Mouse (Mus musculus): ENCODE data around the gene Ndufb6.
"Not testable (repeated sequence)": the region's sequence is repeated elsewhere in the genome, so short reads cannot be mapped to it uniquely, and the experiment has no call there.

Ndufb6 gene

DNA sequence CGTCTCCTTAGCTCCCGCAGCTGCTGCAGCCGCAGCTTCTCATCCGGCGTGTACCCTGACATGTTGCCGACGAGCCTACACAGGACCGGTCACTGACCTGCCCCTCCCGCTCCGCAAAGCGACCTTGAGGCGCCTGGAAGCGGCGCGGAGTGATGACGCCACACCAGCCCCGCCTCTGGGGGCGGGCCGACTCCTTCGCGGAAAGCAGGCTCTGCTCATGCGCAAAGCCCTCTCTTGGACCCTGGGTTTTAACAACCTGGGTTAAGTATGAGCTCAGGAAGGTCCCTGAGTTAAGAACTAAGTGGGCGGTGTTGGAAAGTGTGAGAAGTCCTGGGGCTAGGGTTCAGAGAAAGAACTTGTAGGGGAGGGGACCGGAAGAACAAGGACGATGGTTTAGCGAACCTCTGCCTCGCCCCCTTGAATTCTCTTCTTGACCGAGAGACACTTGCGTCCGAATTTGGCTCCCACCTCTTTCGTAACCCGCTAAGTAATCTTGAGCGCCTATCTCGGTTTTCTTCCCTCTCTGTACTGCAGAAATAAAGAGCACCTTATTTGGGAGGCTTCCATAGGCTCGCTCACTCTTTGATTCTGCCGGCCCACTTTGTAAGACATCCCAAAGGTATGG is at the start of gene Ndufb6:
Ndufb6 (minus strand) TSS at position 146 of the 625 bp plus-strand sequence.
- peak; percentile 94 for DNase-seq (ENCODE audit: extremely low spot score, low read depth, low spot score)

DNA sequence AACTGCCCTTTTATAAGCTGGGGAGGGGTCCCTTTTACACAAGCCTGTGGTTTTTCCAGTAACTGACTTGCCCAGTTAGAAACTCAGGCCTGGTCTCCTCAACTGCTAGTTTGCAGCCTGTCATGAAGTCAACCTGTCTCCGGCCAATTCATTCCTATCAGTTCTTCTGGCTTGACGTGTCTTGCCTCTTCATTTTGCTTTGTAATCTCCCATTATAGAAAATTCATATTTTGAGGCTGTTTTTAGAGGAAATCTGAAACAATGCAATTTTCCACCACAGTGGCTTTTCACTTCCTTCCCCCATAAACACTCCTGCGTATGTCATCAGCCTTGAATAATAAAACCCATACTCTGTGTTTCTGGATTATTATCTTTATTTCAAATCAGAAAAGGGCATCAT is 47.9 kb upstream of the Ndufb6 start:
- no peak for DNase-seq (ENCODE audit: extremely low spot score, low read depth, low spot score)

DNA sequence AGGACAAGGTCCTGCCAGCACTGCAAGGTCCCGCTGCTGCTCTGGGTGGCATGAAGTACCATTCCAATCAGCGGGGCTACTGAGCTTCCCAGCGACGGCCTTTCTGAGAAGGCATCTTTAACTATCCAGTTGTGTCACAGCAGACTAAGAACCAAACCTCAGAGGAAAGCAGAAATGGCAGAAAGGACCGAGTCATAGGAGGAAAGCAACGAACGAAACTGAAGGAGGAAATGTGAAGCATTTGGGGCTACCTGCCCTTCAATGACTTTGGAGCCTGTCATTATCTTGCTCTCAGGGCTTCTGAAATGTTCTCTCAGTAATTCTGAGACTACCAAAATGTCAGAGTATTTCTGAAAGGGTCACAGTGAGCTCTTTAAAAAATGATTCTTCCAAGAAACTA is 45.4 kb upstream of the Ndufb6 start:
- no peak for DNase-seq (ENCODE audit: extremely low spot score, low read depth, low spot score)

DNA sequence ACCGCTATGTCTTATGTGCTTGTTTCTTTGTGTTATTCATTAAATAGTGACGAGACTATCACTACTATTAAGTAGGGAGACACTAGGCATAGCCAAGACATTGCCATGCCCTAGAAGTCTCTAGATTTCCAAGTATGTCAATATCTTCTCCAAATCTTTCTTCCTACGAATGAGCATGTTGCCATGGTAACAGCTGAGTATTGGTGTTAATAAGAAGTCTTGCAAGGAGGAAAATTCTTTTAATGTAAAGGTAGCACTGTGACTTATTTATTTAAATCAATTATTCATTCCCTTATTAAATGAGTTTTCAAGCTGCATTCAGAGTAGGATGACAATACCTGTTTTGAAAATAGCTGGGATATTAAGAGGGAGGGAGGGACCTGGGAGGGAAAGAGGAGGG is 38.2 kb upstream of the Ndufb6 start:
- DNase-seq (ENCODE audit: extremely low spot score, low read depth, low spot score) = no peak

DNA sequence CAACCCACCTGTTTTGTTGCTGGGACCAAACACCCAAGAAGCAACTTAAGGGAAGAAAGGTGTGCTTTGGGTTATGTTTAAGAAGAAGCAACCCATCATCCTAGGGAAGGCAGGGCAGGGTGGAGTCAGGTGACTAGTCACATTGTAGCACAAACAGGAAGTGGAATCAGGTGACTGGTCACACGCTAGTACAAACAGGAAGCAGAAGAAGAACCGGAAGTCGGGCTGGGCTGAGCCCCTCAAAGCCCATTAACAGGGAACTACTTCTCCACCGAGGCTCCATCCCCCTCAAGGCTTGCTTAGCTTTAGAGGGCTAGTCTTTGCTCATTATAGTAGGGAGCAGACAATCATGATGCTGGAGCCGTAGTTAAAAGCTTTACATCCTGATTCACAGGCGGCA is 33.8 kb upstream of the Ndufb6 start:
- DNase-seq (ENCODE audit: extremely low spot score, low read depth, low spot score) = no peak

DNA sequence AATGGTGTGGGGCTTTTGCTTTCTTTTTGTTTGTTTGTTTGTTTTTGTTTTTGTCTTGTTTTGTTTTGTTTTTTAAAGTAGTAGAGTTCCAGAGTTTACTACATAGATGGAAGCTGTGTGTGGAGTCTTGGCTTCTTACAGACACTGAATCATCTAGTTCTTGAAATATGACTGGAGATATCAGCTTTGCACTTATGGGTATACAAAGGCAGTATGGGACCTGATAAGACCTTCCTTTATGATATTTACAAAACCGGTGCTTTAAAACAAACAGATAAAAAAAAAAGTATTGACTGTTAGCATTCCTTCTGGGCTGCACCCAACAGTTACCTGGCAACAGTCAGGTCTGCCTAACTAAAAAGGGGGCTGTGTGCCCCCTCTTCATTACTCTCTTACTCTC is 33.0 kb upstream of the Ndufb6 start:
- no peak for DNase-seq (ENCODE audit: extremely low spot score, low read depth, low spot score)

DNA sequence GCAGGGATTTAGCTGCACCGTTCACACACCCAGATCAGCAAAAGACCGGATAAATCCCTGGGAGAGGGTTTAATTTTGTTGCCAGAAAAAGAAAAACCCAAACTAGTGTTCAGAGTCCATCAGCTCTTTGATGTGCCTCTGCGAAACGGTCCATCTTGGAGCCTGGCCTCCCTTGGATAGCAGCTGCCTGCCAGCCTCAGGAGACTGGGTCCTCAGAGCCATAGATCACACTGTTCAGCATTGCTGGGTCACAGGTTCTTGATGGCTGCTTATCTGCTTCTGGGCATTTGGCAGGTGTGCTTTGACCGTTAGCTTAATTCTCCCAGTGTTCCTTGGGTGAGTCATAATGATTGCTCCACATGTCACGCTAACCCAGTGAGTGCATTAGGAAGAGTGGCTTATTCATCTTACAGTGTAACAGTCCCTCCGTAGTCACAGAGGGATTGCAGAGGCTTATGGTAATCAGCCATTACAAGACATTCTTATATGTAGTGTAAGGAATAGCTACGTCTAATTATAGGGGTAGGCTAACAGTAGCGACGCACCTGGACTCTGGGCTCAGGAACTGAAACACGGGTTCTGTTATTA is 31.7 kb upstream of the Ndufb6 start:
- no peak for DNase-seq (ENCODE audit: extremely low spot score, low read depth, low spot score)

DNA sequence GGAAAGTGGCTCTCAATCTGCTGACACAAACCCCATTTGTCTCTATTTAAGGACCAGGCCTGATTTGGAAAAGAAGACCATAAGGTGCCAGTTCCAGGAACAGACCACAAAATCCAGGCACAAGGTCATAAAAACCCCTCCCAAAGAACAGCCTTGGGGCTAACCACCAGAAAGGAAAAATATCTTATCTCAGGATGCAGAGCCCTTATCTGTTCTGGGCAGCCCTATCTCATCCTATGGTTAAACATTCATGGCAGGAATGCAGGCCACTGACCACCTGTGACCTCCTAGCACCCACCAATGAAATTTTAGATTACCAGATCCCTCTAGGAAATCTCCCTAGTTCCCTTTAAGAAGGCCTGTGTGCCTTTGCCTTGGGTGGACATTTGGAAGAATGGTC is 30.5 kb upstream of the Ndufb6 start:
- no peak for DNase-seq (ENCODE audit: extremely low spot score, low read depth, low spot score)

DNA sequence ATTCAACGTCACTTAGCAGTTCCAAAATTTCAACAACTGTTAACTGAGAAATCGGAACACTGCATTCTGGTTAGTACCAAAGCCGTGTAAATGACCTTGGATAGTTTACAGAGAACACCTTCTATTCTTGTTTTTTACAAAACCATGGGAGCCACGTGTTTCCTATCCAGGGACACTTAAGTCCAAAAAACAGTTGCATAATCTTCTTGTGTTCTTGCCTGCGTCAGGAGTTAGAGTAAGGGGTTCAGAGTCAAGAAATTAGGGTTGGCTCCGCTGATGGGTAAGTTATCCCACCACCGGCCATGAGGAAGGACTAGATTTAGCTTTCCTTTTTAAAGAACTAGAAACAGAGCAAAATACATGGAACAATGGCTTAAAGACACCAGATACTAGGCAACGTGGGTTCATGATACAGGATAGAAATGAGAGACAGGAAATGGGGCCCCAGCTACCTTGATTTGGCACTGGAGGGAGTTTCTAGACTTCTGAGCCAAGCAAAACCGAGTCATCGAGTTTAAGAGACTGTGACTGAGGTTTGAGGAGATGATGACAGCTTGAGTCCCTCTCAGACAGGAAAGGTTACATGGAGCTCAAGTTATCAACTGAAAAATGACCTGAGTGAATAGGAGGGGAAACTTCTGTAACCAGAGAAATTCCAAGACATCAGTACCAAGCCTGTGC is 23.4 kb upstream of the Ndufb6 start:
- DNase-seq (ENCODE audit: extremely low spot score, low read depth, low spot score) = no peak

DNA sequence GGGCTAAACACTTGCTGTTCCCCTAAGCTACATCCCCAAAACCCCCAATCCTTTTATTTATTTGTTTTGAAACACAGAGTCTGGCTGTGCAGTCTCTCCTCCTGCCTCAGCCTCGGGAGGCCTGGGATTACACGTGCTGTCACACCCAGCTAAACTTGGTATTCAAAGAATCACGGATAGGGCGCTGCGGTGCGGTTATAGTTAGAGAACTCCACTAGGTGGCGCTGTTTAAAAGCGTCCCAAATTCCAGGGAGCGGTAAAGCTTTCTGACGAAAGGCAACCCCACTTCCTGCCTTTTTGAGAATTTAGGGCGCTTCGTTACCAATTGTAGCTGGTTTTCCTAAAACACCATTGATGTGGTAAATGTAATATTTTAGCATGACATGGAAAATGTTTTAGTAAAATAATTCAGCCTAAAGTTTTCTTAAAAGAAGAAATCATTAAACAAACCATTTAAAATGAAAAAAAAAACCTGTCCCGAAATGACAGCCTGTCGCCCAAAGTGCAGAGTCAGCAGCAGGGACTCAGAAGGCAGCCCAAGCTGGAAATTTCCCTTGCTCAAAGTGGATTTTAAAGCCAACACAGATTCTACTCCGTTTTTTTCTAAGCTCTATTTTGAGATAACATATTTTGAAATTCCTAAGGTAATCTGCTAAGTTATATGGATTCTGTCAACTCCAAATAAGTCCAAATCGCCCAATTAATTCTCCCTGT is 22.0 kb upstream of the Ndufb6 start:
- DNase-seq (ENCODE audit: extremely low spot score, low read depth, low spot score) = peak; percentile 73

DNA sequence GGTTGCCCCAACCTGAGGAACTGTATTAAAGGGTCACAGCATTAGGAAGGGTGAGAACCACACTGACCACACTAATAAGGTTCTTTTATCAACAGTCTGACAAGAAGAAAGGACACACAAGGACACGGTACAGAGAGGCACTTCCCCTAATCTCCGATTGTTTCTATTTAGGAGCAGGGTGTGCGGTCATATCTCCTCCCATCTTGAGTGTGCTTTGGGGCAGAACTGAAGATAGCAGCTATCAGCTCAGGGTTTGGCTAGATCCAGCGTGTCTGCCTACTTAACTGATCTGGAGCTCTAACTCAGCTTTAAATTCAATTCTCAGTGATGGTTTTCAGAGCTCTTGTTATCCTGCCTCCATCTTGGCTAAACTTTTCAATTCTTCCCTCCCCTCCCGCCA is 19.9 kb upstream of the Ndufb6 start:
- no peak for DNase-seq (ENCODE audit: extremely low spot score, low read depth, low spot score)

DNA sequence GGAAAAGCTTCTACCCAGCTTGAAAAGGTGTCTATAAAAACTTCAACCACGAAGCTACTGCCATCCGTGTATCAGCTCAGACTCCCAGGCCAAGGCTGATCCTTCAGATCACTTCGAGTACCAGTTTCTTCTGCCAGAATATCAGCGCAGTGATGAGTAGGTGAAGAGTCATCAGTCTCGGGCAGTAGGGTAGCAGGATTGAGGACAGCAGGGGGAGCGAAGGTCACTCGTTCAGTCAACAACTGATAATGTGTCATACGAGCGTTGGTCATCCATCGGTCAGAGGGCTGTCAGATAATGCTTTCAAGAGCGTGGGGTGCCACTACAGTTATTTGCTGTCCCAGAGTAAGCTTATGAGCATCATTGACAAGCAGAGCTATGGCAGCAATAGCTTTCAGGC is 12.3 kb upstream of the Ndufb6 start:
- DNase-seq (ENCODE audit: extremely low spot score, low read depth, low spot score) = not testable (repeated sequence)

DNA sequence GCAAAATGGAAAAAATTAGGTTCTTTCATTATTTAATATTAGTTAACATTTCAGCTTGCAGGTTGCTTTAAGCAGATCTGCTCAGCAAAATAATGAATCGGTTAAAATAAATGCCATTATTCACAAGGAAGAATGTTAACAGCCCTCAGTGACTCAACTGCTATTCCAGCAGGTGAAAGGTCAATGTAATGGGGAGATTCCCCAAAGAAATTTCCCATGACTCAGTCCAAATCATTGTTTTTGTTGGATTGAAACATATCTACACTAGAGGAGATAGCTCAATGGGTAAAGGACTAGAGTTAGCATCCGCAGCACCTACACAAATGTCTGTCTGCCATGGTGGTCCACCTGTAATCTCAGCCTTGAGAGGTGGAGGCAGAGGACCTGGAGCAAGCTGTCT is 9.8 kb upstream of the Ndufb6 start:
- DNase-seq (ENCODE audit: extremely low spot score, low read depth, low spot score) = no peak

DNA sequence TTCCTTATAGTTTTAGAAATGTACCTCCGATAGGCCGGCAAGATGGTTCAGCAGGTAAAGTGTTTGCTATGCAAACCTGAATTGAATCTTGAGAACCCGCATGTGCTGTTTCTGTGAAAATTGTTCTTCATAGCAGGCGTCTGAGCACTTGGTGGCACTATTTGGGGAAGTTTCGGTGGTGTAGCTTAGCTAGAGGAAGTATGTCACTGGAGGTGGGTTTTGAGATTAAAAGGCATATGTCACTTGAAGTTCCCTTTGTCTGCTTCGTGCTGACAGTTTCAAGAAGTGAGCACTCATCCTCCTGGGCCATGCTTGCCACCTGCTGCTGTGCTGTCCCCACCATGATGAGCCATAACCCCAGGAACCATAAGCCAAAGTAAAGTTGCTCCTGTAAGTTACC is 8.2 kb upstream of the Ndufb6 start:
- DNase-seq (ENCODE audit: extremely low spot score, low read depth, low spot score) = no peak

DNA sequence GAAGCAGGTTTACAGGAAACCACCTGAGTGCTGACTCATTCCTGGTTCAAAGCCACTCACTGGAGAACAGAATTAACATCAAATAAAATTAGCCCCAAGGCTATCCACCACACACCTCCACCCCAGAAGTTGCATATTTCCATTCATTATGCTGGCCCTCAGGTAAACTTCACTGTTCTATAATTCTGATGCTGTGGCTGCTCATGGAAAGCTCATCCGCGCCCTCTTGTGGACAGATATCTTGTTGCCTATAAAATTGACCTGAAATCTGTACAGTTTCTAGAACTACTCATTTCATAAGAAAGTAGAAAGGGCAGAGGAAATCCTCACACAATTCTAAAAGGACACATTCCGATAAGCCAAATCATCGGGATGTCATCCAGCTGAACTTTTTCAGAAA is 6.4 kb upstream of the Ndufb6 start:
- no peak for DNase-seq (ENCODE audit: extremely low spot score, low read depth, low spot score)

DNA sequence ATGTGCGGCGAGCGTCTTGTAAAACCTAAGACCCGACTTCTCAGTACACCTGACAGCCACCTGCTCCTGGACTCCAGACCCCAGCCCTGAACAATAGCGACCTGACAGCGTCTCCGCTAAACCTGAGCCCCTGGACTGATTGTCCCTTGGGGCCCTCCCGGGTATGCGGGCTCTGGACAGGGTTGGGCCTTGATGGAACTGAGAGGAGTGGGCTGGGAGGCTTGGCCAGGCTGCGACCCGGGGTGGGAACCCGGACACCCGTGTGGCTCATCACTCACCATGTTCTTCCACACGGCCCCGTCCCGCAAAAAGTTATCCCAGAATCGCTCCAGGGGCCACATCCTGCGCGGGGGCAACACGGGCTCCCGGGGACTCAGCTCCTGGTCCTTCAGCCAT is 343 bp downstream of the Ndufb6 start:
- no peak for DNase-seq (ENCODE audit: extremely low spot score, low read depth, low spot score)

DNA sequence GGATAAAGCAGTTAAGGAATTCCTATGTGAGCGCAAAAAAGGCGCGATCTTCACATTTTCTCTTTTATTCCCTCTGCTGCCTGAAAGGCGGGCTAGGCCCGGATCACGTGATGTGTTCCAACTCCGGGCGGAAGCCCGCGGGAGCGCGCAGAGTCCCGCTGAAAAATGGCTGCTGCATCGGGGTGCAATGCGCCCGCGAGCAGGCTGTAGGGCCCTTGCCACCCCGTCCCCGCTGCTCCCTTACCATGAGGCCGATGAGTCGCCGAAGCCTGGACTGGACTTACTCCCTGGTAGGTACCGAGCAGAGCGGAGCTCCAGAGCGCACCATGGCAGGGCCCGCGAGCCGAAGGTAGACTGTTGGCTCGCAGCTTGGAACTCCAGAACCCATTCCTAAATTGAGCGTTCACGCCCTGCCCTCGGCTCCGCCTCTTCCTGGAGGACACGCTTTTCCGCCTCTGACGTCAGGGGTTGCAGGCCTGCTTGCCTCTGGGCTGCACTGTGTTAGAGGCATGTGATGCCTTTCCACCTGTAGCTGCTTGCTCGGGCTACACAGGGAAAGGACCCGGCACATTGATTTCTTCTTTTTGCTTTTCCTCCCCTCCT is 9.7 kb downstream of the Ndufb6 start, which contains the start of the genes Smim27 and Topors:
Smim27 (plus strand) TSS at position 150 of the 603 bp plus-strand sequence.
Topors (minus strand) TSS at position 421 of the 603 bp plus-strand sequence.
- peak; percentile 96 for DNase-seq (ENCODE audit: extremely low spot score, low read depth, low spot score)

DNA sequence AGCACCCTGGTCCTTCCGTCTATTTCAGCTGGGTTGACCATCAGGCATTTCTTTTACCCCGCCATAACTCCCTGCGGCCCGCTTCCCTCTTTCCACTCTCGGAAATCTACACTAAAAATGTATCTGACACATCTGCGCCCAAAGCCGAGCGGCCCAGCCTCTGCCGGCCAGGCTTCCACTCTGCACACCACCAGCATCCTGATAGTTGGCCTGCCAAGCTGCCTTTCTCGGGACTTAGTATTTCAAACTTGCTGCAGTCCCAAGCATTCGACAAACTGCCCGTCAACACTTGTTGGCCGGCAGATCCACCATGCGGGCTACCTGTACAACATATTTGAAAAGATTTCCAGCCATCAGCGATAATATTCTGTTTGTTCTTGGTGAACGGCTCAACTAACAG is 10.4 kb downstream of the Ndufb6 start:
- DNase-seq (ENCODE audit: extremely low spot score, low read depth, low spot score) = no peak

DNA sequence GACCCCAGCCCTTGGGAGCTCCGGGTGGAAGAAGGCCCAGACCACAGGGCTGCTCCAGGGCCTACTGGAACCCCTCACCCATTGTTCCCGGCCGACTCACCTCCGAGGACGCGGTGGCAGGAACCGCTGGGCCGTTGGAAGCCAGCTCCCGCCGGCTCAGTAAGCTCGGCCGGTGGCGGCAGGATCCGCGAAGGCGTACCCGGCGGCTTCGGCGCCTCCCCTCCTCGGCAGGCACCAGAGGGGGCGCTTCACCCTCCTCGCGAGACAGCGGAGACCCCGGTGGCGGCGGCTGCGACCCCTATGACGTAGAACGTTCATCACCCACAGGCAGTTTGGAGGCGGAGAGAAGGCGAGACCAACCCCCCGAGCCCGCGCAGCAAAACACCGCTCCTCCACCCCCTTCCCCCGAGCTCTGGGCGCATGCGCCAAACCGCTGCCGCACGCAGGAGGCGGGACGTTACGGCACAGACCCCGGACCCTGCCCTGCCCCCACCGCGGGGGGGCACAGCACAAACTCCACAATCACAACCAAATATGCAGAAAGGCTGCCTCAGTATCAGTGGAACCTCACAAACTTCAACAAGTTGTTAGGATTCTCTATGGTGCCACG is 10.9 kb downstream of the Ndufb6 start:
- peak; percentile 68 for DNase-seq (ENCODE audit: extremely low spot score, low read depth, low spot score)

DNA sequence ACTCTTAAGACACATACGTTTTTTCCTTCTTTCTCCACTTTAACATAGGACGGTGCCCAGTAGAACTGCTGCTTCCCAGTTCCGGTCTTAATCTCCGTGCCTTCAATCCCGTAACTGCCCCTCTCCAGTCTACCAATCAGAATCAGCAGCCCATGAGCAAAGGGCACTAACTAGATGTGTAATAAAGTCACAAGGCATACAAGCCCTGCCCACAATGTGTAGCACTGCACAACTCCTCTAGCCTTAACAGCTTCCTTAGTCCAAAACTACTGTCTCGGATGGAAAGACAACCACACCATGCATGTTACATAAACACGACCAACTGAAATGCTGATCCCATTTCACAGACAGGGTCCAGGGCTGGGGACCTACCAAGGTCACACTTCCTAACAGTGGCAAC is 11.5 kb downstream of the Ndufb6 start:
- no peak for DNase-seq (ENCODE audit: extremely low spot score, low read depth, low spot score)

DNA sequence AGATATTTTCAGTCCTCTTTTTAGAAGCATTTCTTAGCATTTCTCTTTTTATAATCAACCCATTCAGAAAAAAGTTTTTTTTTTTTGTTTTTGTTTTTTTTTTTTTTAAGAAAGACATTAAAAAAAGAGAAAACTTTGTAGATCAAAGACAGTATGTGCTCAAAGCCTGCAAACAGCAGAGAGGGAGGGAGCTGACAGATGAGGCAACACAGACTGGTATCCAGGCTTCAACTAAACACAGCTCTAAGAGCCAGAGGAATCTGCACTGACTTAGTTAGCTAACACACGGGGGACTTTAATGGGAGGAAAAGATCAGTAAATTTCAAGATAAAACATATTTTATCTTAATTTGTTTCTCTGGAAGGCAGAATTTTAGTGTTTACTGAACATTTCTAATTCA is 14.9 kb downstream of the Ndufb6 start:
- DNase-seq (ENCODE audit: extremely low spot score, low read depth, low spot score) = no peak

Data from hindlimb bud, embryonic 11.5 days (tissue).